Mouse (Mus musculus): ENCODE measurements around the gene Rbm6.
A peak's percentile ranks its signal among the peaks of the same experiment; 100 is the strongest.

Gene Rbm6

DNA sequence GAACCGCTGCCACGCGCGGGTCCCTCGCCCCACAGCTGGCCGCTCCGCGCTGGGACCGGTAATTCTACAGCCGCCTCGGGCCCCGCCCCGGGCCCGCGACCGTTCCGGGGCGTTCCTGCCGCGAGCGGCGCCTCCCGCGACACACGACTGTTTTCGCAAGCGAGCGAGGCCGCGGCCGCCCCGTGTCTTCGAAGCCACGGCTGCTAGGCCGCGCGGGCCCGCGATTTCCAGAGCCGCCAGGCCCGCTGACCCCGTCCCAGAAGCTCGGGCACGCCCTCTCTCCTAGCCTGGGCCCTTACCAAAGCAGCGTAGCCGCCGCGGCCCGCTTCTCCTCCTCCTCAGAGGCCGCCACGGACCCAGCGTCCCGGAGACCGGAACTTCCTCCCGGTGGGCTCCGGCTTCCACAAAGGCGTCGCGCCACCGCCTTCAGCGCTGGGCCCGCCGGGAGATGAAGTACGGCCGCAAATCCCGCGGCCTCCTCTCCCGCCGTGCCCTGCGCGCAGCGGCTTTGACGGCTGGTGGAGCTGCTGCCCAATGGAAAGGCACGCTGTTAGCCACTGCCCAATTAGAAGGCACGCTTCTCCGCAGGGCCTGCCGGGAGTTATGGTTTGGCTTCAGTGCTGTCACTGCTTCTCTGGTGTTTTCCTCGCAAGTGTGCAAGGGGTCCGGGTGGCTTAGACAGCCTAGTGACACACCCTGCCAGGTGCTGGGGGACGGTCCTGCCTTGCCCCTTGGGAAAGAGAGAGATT is 513 bp downstream of the Rbm6 start:
- peak; percentile 90 for DNase-seq

GRCm38 (mm10) chr9:107866081-107866480 is 7.0 kb downstream of the Rbm6 start:
- no peak for DNase-seq

GRCm38 (mm10) chr9:107864493-107864892 is 8.5 kb downstream of the Rbm6 start:
- no peak for DNase-seq

GRCm38 (mm10) chr9:107858343-107858742 is 14.7 kb downstream of the Rbm6 start:
- no peak for DNase-seq

DNA sequence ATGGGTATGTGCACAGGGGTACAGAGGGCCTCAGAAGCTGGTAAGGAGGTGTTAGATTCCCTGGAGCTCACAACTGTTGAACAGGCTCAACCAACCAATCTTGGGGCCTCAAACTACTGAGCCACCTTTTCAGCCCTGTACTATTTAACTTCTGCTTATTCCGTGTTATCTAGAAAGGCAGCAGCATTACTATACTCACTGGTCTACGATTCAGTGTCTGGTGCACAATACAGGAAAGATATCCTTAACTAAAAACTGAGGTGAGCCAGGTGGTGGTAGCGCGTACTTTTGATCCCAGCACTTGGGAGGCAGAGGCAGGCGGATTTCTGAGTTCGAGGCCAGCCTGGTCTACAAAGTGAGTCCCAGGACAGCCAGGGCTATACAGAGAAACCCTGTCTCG is 24.1 kb downstream of the Rbm6 start:
- no peak for DNase-seq

DNA sequence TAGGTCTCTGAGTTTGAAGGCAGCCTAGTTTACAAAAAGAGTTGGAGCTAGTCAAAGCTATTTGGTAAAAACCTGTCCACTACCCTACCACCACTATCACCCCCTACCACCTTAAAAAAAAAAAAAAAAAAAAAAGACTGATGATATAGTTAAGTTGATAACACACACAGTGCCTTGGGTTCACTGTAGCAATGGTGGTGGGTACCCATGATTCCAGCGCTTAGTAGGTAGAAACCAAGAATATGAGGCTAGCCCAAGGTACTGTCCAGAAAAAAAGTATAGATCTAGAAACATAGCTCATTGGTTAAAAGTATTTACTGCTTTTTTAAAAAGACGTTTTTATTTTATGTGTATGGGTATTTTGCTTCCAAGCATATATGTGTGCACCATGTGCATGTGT is 30.3 kb downstream of the Rbm6 start:
- no peak for DNase-seq

- no peak for DNase-seq
These were observed 34.2 kb downstream of the Rbm6 start for GRCm38 (mm10) chr9:107838869-107839268.

DNA sequence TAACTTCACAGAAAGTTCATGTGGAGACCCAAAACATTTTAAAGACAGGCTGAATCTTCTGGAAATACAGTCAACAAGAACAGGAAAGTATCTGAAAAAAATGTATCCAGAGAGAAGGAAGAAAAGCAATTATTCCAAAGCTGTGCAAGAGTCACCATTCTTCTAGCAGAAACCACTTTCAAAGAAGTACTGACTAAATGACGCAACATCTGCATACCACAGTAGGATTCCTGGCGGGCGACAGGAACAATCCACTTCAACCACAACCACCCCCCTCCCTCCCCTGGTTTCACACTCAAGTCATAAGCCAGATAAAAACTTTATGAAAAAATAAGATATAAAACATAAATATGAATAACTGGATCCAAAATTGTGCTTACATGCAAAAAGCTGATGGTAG is 39.2 kb downstream of the Rbm6 start:
- DNase-seq, result no peak

- no peak for DNase-seq
These were observed 41.3 kb downstream of the Rbm6 start for GRCm38 (mm10) chr9:107831765-107832164.

- no peak for DNase-seq
These were observed 60.9 kb downstream of the Rbm6 start for GRCm38 (mm10) chr9:107812132-107812531.

GRCm38 (mm10) chr9:107810985-107811384 is 62.1 kb downstream of the Rbm6 start:
- DNase-seq, result no peak

- no peak for DNase-seq
These were observed 81.3 kb downstream of the Rbm6 start for GRCm38 (mm10) chr9:107791714-107792113.

- no peak for DNase-seq
These were observed 90.4 kb downstream of the Rbm6 start for GRCm38 (mm10) chr9:107782536-107783203.

GRCm38 (mm10) chr9:107776809-107777208 is 96.2 kb downstream of the Rbm6 start:
- no peak for DNase-seq

DNA sequence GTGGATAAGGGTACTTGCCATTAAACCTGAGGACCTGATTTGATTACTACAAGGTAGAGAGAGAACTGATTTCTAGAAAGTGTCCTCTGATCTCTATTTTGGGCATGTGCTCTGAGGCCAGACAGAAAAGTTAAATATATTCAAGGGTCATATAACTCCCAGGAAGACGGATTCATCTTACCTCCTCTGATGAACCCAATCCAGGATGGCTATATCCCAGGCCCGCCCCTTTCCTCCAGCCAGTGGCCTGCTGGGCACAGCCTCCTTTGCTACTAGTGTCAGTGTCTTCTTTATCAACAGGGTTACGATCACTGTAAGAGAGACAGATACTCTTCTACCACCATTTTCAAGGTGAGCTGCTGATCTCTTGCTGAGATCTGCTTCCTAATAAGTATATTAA is 98.6 kb downstream of the Rbm6 start:
- no peak for DNase-seq

DNA sequence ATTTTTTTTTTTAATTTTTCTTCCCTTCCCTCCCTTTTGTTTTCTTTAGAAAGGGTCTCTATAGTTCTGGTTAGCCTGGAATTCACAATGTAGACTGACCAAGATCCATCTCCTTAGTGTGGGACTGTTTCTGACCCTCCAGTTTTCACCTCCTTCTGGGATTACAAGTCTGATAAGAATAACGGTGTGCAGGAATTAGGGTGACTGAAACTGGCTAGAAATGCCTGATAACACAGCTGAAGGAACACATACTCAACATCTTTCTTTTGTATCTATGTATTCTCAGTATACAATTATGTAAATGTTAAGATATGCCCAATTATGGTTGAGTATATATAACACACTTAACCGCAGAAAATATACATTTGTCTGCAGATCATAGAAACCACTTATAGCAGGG is 101.3 kb downstream of the Rbm6 start:
- no peak for DNase-seq

- DNase-seq, result peak; percentile 89
These were observed 102.4 kb downstream of the Rbm6 start, which contains the start of gene Rbm5 for GRCm38 (mm10) chr9:107770374-107771290. Rbm5 (minus strand) TSS chr9:107770996.

GRCm38 (mm10) chr9:107770037-107770373 is 103.0 kb downstream of the Rbm6 start:
- no peak for DNase-seq

- DNase-seq, result no peak
These were observed 103.5 kb downstream of the Rbm6 start for GRCm38 (mm10) chr9:107769445-107770000.

DNA sequence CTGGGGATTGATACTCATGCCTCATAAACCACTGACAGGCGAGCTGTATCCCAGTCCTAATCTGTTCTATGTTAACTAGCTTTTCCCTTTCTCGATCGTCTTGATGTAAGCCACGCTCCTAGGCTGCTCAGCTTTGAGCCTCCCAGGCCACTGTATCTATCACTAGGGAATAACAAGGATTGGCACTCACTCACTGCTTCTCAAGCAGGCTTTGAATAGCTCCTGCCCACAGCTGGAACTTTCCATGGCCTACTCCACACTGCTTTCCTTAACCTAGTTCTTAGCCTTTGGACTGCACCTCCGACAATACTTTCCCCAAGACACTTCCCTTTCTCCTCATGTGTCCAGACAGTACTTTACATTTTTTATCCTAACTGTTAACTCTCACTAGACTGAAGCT is 104.2 kb downstream of the Rbm6 start:
- no peak for DNase-seq

GRCm38 (mm10) chr9:107759593-107759992 is 113.4 kb downstream of the Rbm6 start:
- no peak for DNase-seq

- DNase-seq, result no peak
These were observed 122.7 kb downstream of the Rbm6 start for GRCm38 (mm10) chr9:107750378-107750777.

DNA sequence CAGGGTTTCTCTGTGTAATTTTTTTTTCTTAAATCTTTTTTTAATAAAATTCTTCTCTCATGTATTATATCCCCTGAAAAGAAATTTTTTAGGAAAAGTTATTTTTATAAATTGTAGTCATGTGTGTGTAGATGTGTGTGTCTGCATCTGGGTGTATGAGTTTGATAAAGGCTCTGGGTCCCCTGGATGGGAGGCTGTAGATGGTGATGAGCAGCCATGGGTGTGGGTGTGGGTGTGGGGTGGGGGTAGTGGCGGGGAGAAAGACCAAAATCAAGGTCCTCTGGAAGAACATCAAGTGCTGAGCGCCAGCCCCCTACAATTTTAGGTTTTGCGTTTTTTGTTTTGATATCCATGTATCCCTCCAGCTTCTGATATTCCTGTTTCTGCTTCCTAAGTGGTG is 125.0 kb downstream of the Rbm6 start:
- DNase-seq, result no peak

All from right cerebral cortex, postnatal 4 days (tissue).